Mouse (Mus musculus) ES-E14 (cell line): ENCODE data around the gene Ica1. TPM values are rescaled to one million over a fixed set of nuclear protein-coding genes. Genes with fewer than 3 reads are reported as not detected.

Experiments used
- DNase-seq: peaks from one replicate; pipeline ENCODE4 v3.0.0-alpha.2; 2013; ENCODE audit warnings: low read depth, low spot score
- H3K27ac ChIP-seq: 2 replicates; pipeline ENCODE4 v1.5.1; 2012; ENCODE audit warnings: low read depth, mild to moderate bottlenecking, low read length, moderate library complexity, mixed read lengths; ENCODE audit not compliant: poor library complexity, insufficient read depth, severe bottlenecking
- H3K36me3 ChIP-seq: 2 replicates; pipeline ENCODE4 v1.6.1; 2012; ENCODE audit warnings: mild to moderate bottlenecking, low read length, moderate library complexity, mixed read lengths; ENCODE audit not compliant: control insufficient read depth, poor library complexity, insufficient read depth, severe bottlenecking
- H3K4me1 ChIP-seq, 2 experiments: fragments of 150-350 bp in 1 of 2; sonication (generic) in 1 of 2; 2 replicates each; pipeline ENCODE4 v1.6.1; 2012; ENCODE audit warnings: low read length in 2 of 2, mild to moderate bottlenecking in 1 of 2, mixed read lengths in 1 of 2; ENCODE audit not compliant: control insufficient read depth in 2 of 2, insufficient read depth in 2 of 2, poor library complexity in 1 of 2
- H3K4me3 ChIP-seq, 2 experiments: fragments of 150-350 bp in 1 of 2; sonication (generic) in 1 of 2; 2 replicates each; pipeline ENCODE4 v1.5.1; 2012; ENCODE audit warnings: low read length in 2 of 2, low read depth in 1 of 2, mild to moderate bottlenecking in 1 of 2, mixed read lengths in 1 of 2; ENCODE audit not compliant: insufficient read depth in 1 of 2, poor library complexity in 1 of 2, severe bottlenecking in 1 of 2
- H3K9ac ChIP-seq: 2 replicates; pipeline ENCODE4 v1.6.1; 2012; ENCODE audit warnings: low read depth, mild to moderate bottlenecking, low read length, mixed read lengths; ENCODE audit not compliant: poor library complexity, insufficient read depth, severe bottlenecking
- H3K9me3 ChIP-seq: fragments of 150-350 bp; sonication (generic); 2 replicates; pipeline ENCODE4 v1.6.1; 2012; ENCODE audit warnings: low read depth, mild to moderate bottlenecking, low read length; ENCODE audit not compliant: control insufficient read depth, insufficient read depth
- CHD2 ChIP-seq: IDR thresholded peaks from 2 replicates; pipeline ENCODE4 v1.6.1; 2014; ENCODE audit warnings: mild to moderate bottlenecking, low read depth, low read length, inconsistent platforms
- HCFC1 ChIP-seq: IDR thresholded peaks from 2 replicates; pipeline ENCODE4 v1.6.1; 2012; ENCODE audit warnings: low read length, inconsistent platforms, borderline replicate concordance; ENCODE audit not compliant: insufficient read depth
- MAFK ChIP-seq: IDR thresholded peaks from 2 replicates; pipeline ENCODE4 v1.6.1; 2014; ENCODE audit warnings: mild to moderate bottlenecking, low read depth, low read length, inconsistent platforms; ENCODE audit not compliant: insufficient read depth
- ZC3H11A ChIP-seq: IDR thresholded peaks from 2 replicates; pipeline ENCODE4 v1.6.1; 2012; ENCODE audit warnings: low read depth, mild to moderate bottlenecking, inconsistent platforms, low read length, borderline replicate concordance
- ZNF384 ChIP-seq: IDR thresholded peaks from 2 replicates; pipeline ENCODE4 v1.6.1; 2012; ENCODE audit warnings: low read depth, low read length, inconsistent platforms
- in situ Hi-C, 2 experiments: fragments of 600-800 bp; cut with MboI; formaldehyde crosslinking; loops; one replicate each; pipeline ENCODE4 v1.15.1; 2025; ENCODE audit warnings: low sequenced_read_pairs in 2 of 2, inconsistent platforms in 1 of 2; ENCODE audit not compliant: unreplicated experiment in 2 of 2
- total RNA-seq: library from RNA; depleted of rRNA; stranded (reverse); fragments of 300-350 nt; gene quantifications from 2 replicates; pipeline ENCODE4 v1.2.3, GENCODE M21; 2012

Ica1 gene
- total RNA-seq, 1 experiment = 3.5 TPM

GRCm38 (mm10) chr6:8645708-8646107 lies 132.6 kb downstream of the Ica1 start:
- Histone ChIP-seq H3K36me3 (no peaks in the 10 kb centered on the region), H3K4me3 (no peak overlapping the region), H3K4me1 (no peaks in the 10 kb centered on the region), H3K27ac (no peak overlapping the region), H3K9ac (no peak overlapping the region), H3K9me3 (no peaks in the 10 kb centered on the region)
- no peak for TF ChIP-seq CHD2
- no peak for TF ChIP-seq MAFK
- TF ChIP-seq HCFC1 = no peak
- no peak for TF ChIP-seq ZNF384
- no peak for TF ChIP-seq ZC3H11A
- in situ Hi-C loops = no loop called here
- no peak for DNase-seq

GRCm38 (mm10) chr6:8644703-8645102 lies 133.6 kb downstream of the Ica1 start:
- no peak overlapping the region for H3K27ac ChIP-seq

GRCm38 (mm10) chr6:8640863-8641262 lies 137.4 kb downstream of the Ica1 start:
- no peak for DNase-seq

More at GRCm38 (mm10) chr6:8644703-8645102, 133.6 kb downstream of the Ica1 start:
- Histone ChIP-seq H3K9ac (no peak overlapping the region), H3K9me3 (no peaks in the 10 kb centered on the region), H3K36me3 (no peaks in the 10 kb centered on the region), H3K4me1 (no peaks in the 10 kb centered on the region), H3K4me3 (no peak overlapping the region)
- no peak for DNase-seq
- in situ Hi-C loops = no loop called here
- TF ChIP-seq MAFK (no peak), HCFC1 (no peak), CHD2 (no peak)

GRCm38 (mm10) chr6:8639526-8639925 lies 138.8 kb downstream of the Ica1 start:
- Histone ChIP-seq H3K9me3 (no peaks in the 10 kb centered on the region), H3K9ac (no peak overlapping the region), H3K27ac (no peak overlapping the region), H3K4me3 (no peak overlapping the region), H3K36me3 (no peaks in the 10 kb centered on the region), H3K4me1 (no peaks in the 10 kb centered on the region)
- DNase-seq = no peak
- in situ Hi-C loops = no loop called here
- TF ChIP-seq ZNF384 (no peak), HCFC1 (no peak)

More at GRCm38 (mm10) chr6:8640863-8641262, 137.4 kb downstream of the Ica1 start:
- in situ Hi-C loops = no loop called here
- H3K27ac ChIP-seq = no peak overlapping the region
- TF ChIP-seq MAFK = no peak
- H3K4me3 ChIP-seq = no peak overlapping the region
- H3K4me1 ChIP-seq = no peaks in the 10 kb centered on the region
- H3K36me3 ChIP-seq = no peaks in the 10 kb centered on the region
- no peaks in the 10 kb centered on the region for H3K9me3 ChIP-seq
- no peak overlapping the region for H3K9ac ChIP-seq

- Histone ChIP-seq H3K9me3 (no peaks in the 10 kb centered on the region), H3K9ac (no peak overlapping the region), H3K4me1 (no peaks in the 10 kb centered on the region), H3K36me3 (no peaks in the 10 kb centered on the region), H3K27ac (no peak overlapping the region), H3K4me3 (no peak overlapping the region)
- in situ Hi-C loops = no loop called here
- DNase-seq = no peak
- TF ChIP-seq HCFC1 (no peak), ZC3H11A (no peak), CHD2 (no peak), MAFK (no peak), ZNF384 (no peak)
Observed at GRCm38 (mm10) chr6:8638899-8639298, 139.4 kb downstream of the Ica1 start.
